Mouse (Mus musculus) olfactory bulb, adult 2 months (tissue): ENCODE results near the gene Lrrc66. TPM values are rescaled to one million over a fixed set of nuclear protein-coding genes. Genes with fewer than 3 reads are reported as not detected.
A peak's percentile ranks its signal among the peaks of the same experiment; 100 is the strongest.

Experiments used
- H3K27ac ChIP-seq: fragments of 200-500 bp; 2 replicates; pipeline ENCODE4 v1.5.1; 2012; ENCODE audit warnings: low read depth, low read length; ENCODE audit not compliant: insufficient read depth
- H3K4me1 ChIP-seq: fragments of 200-500 bp; 2 replicates; pipeline ENCODE4 v1.6.1; 2012; ENCODE audit warnings: low read length; ENCODE audit not compliant: control insufficient read depth, insufficient read depth
- H3K4me3 ChIP-seq: fragments of 200-500 bp; 2 replicates; pipeline ENCODE4 v1.5.1; 2012; ENCODE audit warnings: mild to moderate bottlenecking, low read depth, low read length, moderate library complexity; ENCODE audit not compliant: insufficient read depth
- CTCF ChIP-seq: fragments of 200-500 bp; IDR thresholded peaks from 2 replicates; pipeline ENCODE4 v1.5.1; 2012; ENCODE audit warnings: low read depth, mild to moderate bottlenecking, low read length, moderate library complexity; ENCODE audit not compliant: insufficient read depth
- POLR2A ChIP-seq: fragments of 200-500 bp; IDR thresholded peaks from 2 replicates; pipeline ENCODE4 v1.6.1; 2012; ENCODE audit warnings: mild to moderate bottlenecking, low read depth, low read length, moderate library complexity; ENCODE audit not compliant: insufficient read depth
- WGBS: fragments of 180-500 bp; shearing (Covaris S2); methylation state at CpG from one replicate; pipeline ENCODE4 v1.1.7; 2018; 5-methylcytosine and 5-hydroxymethylcytosine counted together
- polyA plus RNA-seq: library from polyadenylated mRNA; stranded (reverse); fragments of >200 nt; gene quantifications from 2 replicates; pipeline ENCODE4 v1.2.4, GENCODE M21; 2012; ENCODE audit warnings: low replicate concordance; ENCODE audit not compliant: missing spikeins, insufficient read depth, insufficient read length

Gene Lrrc66
- polyA plus RNA-seq, 1 experiment: not detected

DNA sequence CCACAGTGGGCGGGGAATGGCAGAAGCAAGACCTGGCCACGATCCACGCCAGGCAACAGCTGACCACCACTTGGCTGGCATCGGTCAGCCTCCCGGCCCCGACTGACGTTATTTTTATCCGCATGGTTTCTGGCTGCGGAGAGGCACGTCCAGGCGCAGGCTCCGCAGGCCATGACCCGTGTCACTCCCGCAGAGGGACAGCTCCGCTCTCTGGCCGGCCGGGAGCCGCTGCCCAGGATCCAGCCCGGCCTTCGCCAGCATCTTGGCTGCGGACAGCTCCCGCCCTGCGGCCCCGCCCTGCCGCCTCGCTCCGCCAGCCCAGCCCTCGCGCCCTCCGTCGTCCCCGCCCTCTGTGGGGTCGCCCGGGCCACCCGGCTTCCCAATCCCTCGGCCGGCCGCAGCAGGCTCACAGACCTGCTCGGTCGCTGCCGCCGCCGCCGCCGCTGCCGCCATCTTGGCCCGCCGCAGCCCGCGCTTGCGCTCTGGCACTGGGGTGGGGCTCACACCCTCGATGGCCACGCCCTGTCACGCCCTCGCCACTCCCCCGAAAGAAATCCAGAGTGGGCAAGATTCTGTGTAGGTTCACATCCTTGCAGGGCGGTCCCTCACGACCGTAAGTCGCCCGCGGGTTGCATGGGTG, 15.1 kb upstream of the Lrrc66 start, which contains the start of gene Sgcb:
Sgcb (minus strand) TSS at position 530 of the 640 bp plus-strand sequence.
- under 1% methylated on average over 62 of the region's 62 CpGs for WGBS
- H3K27ac ChIP-seq: no peak within 1 kb of the TSS
- H3K4me3 ChIP-seq: peak within 1 kb of the TSS; percentile 86
- TF ChIP-seq POLR2A (peak; percentile 75), CTCF (no peak)
- H3K4me1 ChIP-seq: peaks cover 18% of the 10 kb centered on the region

DNA sequence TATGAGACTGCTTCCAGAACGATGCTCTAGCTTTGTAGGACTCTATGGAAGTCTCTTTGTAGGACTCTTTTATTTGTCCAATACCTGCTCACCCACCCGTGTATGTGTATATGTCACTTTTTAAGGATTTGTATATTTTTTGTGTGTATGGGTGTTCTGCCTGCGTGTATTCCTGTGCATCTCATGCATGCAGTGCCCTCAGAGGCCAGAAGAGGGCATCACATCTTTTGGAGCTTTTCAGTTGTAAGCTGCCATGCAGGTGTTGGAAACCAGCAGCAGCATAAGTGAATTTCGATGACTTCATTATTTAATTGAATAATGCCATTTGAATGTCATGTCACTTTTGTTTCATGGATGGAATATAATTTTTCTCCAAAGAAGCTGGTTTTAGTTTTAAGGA, 9.8 kb upstream of the Lrrc66 start:
- H3K4me3 ChIP-seq: no peak overlapping the region
- TF ChIP-seq CTCF (no peak), POLR2A (no peak)
- WGBS: 89% methylated on average over 4 of the region's 4 CpGs
- peaks cover 7% of the 10 kb centered on the region; the same call in 1 of the 2 replicates for H3K4me1 ChIP-seq
- H3K27ac ChIP-seq: no peak overlapping the region

DNA sequence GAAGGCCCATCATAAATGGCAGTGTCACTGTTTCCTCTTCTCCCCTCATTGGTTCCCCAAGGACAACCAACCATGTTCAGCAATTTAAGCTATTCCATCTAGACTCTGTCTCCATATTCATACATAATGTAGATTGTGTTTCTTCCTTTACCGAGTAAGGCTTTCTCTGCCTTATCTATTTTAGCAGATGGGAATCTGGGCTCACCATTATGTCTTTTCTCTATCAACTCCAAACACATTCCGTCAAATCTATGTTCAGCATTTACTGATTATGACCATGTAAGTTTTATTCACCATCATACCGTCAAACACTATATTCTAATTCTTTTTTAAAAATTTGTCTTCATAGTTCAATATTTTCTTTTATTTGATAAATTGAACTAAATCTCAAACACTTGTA, 8.7 kb upstream of the Lrrc66 start:
- H3K4me1 ChIP-seq: peaks cover 8% of the 10 kb centered on the region; the same call in 1 of the 2 replicates
- TF ChIP-seq POLR2A (no peak), CTCF (no peak)
- no peak overlapping the region for H3K4me3 ChIP-seq
- H3K27ac ChIP-seq: no peak overlapping the region
- WGBS: 96% methylated on average over 3 of the region's 3 CpGs

DNA sequence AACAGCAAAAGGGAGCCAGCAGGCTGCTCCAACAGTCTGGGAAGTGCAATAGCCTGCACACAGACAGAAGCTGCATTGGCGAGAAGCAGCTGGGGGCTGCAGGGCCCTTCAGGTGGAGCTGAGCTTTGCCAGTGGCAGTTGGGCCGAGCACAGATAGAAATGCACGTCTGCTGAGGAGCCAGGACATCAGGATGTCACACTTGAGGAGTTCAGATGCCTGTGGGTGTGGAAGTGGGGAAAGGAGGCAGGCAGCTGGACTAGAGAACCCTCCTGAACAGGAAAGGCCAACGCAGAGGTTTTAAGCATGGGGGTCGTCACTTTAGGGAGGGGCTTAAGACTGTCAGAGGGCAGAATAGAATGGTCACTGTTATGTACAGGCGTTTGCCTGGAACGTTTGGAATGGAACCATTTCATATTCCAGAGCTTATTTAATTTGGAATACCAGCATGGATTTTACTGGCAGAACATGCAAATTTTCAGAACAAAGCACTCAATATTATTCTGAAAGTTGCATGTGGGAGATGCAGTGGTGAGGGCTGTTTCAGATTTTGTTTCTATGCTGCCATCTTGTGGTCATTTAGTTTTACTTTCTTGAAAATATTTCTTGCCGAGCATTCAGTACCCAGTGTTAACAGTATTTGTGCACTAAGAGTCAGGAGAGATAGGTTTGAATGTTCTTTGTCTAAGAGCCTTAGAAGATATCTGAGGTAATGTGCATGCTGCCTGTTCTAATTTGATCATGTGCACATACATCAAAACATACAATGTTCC, 5.2 kb upstream of the Lrrc66 start:
- Histone ChIP-seq H3K27ac (peak overlapping the region; percentile 25; the same call in 1 of the 2 replicates), H3K4me1 (peaks cover 5% of the 10 kb centered on the region; the same call in 1 of the 2 replicates), H3K4me3 (no peak overlapping the region)
- no peak for TF ChIP-seq CTCF
- TF ChIP-seq POLR2A: no peak
- WGBS: 37% methylated on average over 8 of the region's 8 CpGs

DNA sequence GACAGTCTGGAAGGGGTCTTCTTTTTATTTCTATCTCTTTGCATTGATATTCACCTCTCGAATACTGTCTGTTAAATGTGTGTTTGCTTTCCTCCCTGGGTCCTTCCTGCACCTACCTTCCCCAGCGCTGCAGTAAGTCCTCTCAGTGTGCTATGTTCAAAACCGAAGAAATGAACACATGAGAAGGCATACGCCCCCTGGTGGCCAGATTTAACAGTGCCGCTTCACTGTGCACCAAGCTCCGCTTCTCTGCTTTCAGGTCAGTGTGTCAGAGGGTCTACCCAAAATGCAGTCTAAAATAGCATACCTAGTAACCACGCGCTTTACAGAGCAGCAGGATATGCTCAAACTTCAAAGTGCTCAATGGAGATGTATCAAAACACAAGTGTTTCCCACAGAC, 815 bp upstream of the Lrrc66 start:
- H3K27ac ChIP-seq: no peak overlapping the region
- WGBS: 45% methylated on average over 8 of the region's 8 CpGs
- H3K4me1 ChIP-seq: peaks cover 5% of the 10 kb centered on the region; the same call in 1 of the 2 replicates
- peak; percentile 53 for TF ChIP-seq CTCF
- TF ChIP-seq POLR2A: no peak
- H3K4me3 ChIP-seq: no peak overlapping the region

DNA sequence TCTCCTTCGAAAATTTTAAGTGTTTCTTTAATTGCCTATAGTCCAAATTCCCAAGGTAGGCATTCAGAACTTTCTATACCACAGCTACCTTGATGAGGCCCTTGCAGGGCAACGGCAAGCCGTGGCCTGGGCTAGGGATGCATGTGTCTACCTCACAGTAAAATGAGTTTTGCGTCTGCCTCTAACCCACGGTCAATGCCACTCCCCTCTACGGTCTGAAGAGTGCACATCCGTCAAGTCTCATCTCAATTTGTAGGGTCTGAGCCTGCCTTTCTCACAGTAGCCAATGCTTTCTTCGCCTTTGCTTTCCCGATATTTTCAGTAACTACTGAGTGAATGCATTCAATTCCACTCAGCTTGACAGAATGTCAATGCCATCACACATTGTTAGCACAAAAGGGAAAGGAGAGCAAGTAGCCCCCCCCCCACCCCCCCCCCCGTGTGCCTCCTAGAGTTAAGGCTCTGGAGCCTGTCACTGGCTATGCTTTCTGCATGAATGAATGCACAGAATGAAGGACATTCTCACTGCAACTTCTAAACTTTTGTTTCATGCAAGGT, 1.2 kb downstream of the Lrrc66 start:
- Histone ChIP-seq H3K4me1 (no peaks in the 10 kb centered on the region), H3K4me3 (no peak overlapping the region), H3K27ac (no peak overlapping the region)
- 69% methylated on average over 10 of the region's 10 CpGs for WGBS
- TF ChIP-seq CTCF: no peak
- TF ChIP-seq POLR2A: no peak

DNA sequence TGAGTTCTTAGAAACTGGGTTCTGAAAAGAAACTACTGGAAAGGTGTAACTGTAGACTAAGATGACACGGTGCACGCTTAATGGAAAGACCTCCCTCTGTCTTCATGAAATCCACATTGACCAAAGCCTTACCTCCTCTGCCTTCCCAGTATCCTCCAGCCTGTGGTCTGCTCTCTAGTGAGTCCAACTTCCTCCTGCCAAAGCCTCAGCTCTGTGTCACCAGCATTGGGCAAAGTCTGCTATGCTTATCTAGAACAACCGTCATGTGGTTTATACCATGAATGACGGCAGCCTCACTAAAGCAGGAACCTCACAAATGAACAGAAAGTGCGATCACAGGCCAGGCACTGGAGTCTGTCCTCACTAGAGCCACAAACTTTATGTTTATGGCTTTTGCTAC, 2.2 kb downstream of the Lrrc66 start:
- TF ChIP-seq POLR2A: no peak
- no peak for TF ChIP-seq CTCF
- no peaks in the 10 kb centered on the region for H3K4me1 ChIP-seq
- no peak overlapping the region for H3K27ac ChIP-seq
- no peak overlapping the region for H3K4me3 ChIP-seq
- WGBS: 96% methylated on average over 5 of the region's 5 CpGs

DNA sequence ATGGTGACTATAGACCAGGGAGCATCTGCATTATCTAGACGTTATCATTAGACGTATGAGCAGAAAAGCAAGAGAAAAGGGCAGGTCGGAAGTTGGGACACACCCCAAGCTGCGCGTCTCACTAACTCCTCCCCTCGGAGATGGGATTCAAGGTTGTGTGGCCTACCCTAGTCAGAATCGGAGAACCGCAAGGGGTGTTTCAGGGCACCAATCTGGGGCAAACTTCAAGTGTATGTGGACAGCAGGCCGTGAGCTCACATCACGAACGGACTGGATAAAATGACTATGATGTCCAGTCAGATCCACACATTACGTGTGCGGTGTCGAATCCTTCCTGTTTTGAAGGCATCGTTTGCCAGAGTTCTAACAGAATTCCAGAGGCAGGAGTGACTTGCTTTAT, 4.3 kb downstream of the Lrrc66 start:
- no peak overlapping the region for H3K27ac ChIP-seq
- TF ChIP-seq POLR2A: no peak
- no peak for TF ChIP-seq CTCF
- H3K4me1 ChIP-seq: no peaks in the 10 kb centered on the region
- 90% methylated on average over 15 of the region's 15 CpGs for WGBS
- H3K4me3 ChIP-seq: no peak overlapping the region

DNA sequence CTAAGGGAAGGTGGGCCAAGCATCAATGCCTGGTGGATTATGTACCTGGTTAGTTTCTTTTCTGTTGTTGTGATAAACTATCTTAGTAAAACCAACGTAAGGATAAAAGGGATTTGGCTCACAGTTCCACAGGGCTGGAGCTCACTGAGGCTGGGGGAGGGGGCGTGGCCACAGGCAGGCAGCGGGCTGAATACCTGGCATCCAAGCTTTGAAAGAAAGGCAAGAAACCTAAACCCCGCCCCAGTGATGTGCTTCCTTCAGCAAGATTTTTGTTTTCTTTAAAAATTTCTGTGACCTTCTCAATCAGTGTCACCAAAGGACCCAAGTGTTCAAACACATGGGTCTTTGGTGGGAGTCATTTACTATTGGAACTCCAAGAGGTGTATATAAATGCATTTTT, 4.8 kb downstream of the Lrrc66 start:
- H3K4me1 ChIP-seq: no peaks in the 10 kb centered on the region
- H3K4me3 ChIP-seq: no peak overlapping the region
- no peak for TF ChIP-seq CTCF
- no peak for TF ChIP-seq POLR2A
- no peak overlapping the region for H3K27ac ChIP-seq
- 65% methylated on average over 4 of the region's 4 CpGs for WGBS
